Mouse (Mus musculus): ENCODE results near the gene Gm49369. TPM values are rescaled to one million over a fixed set of nuclear protein-coding genes. Genes with fewer than 3 reads are reported as not detected.

Gm49369 gene
- polyA plus RNA-seq, 1 experiment from 2014 or later, result 0.46 TPM

GRCm38 (mm10) chr7:142391108-142391507 is 8.6 kb upstream of the Gm49369 start:
- Histone ChIP-seq H3K9ac (ENCODE audit: low read depth, low read length) (no peak overlapping the region), H3K27me3 (replicated peaks; ENCODE audit: control insufficient read depth, insufficient read depth, low read length) (no peaks in the 10 kb centered on the region), H3K4me3 (ENCODE audit: low read depth, low read length) (no peak overlapping the region), H3K4me2 (ENCODE audit: low read depth, low read length) (no peak overlapping the region), H3K4me1 (ENCODE audit: control insufficient read depth, insufficient read depth, low read length) (peaks cover 8% of the 10 kb centered on the region), H3K9me3 (ENCODE audit: control insufficient read depth, low read length) (no peaks in the 10 kb centered on the region), H3K27ac (replicated peaks; ENCODE audit: low read depth, low read length) (no peak overlapping the region), H3K36me3 (ENCODE audit: control insufficient read depth, insufficient read depth, low read length) (no peaks in the 10 kb centered on the region)
- ATAC-seq (ENCODE audit: low read depth) (no peak), DNase-seq (ENCODE audit: low spot score) (no peak)
- WGBS, result 81% methylated on average over 3 of the region's 3 CpGs

GRCm38 (mm10) chr7:142389961-142390650 is 7.6 kb upstream of the Gm49369 start:
- DNase-seq (ENCODE audit: low spot score) (no peak), ATAC-seq (ENCODE audit: low read depth) (no peak)
- WGBS, result 87% methylated on average over 3 of the region's 3 CpGs
- H3K9me3 ChIP-seq (ENCODE audit: control insufficient read depth, low read length), result no peaks in the 10 kb centered on the region
- H3K36me3 ChIP-seq (ENCODE audit: control insufficient read depth, insufficient read depth, low read length), result peaks cover 3% of the 10 kb centered on the region; the same call in 1 of the 2 replicates
- H3K4me1 ChIP-seq (ENCODE audit: control insufficient read depth, insufficient read depth, low read length), result peaks cover 8% of the 10 kb centered on the region
- H3K27ac ChIP-seq (replicated peaks; ENCODE audit: low read depth, low read length), result no peak overlapping the region
- no peaks in the 10 kb centered on the region for H3K27me3 ChIP-seq (replicated peaks; ENCODE audit: control insufficient read depth, insufficient read depth, low read length)
- H3K9ac ChIP-seq (ENCODE audit: low read depth, low read length), result no peak overlapping the region
- no peak overlapping the region for H3K4me2 ChIP-seq (ENCODE audit: low read depth, low read length)
- H3K4me3 ChIP-seq (ENCODE audit: low read depth, low read length), result no peak overlapping the region

GRCm38 (mm10) chr7:142388740-142389139 is 6.3 kb upstream of the Gm49369 start:
- H3K27ac ChIP-seq (replicated peaks; ENCODE audit: low read depth, low read length), result no peak overlapping the region
- ATAC-seq (ENCODE audit: low read depth) (no peak), DNase-seq (ENCODE audit: low spot score) (no peak)
- no peak overlapping the region for H3K4me2 ChIP-seq (ENCODE audit: low read depth, low read length)
- H3K9me3 ChIP-seq (ENCODE audit: control insufficient read depth, low read length), result no peaks in the 10 kb centered on the region
- peaks cover 13% of the 10 kb centered on the region; the same call in 1 of the 2 replicates for H3K36me3 ChIP-seq (ENCODE audit: control insufficient read depth, insufficient read depth, low read length)
- WGBS, result 97% methylated on average over 2 of the region's 2 CpGs
- no peak overlapping the region for H3K4me3 ChIP-seq (ENCODE audit: low read depth, low read length)
- no peaks in the 10 kb centered on the region for H3K27me3 ChIP-seq (replicated peaks; ENCODE audit: control insufficient read depth, insufficient read depth, low read length)
- no peak overlapping the region for H3K9ac ChIP-seq (ENCODE audit: low read depth, low read length)
- H3K4me1 ChIP-seq (ENCODE audit: control insufficient read depth, insufficient read depth, low read length), result peaks cover 8% of the 10 kb centered on the region

- ATAC-seq (ENCODE audit: low read depth) (no peak; the same call in 1 of the 2 replicates), DNase-seq (ENCODE audit: low spot score) (no peak)
- peaks cover 18% of the 10 kb centered on the region; the same call in 1 of the 2 replicates for H3K36me3 ChIP-seq (ENCODE audit: control insufficient read depth, insufficient read depth, low read length)
- 100% methylated on average over 1 of the region's 1 CpGs for WGBS
- peaks cover 8% of the 10 kb centered on the region for H3K4me1 ChIP-seq (ENCODE audit: control insufficient read depth, insufficient read depth, low read length)
- H3K9ac ChIP-seq (ENCODE audit: low read depth, low read length), result peak overlapping the region; percentile 34; the same call in 1 of the 2 replicates
- peak overlapping the region; percentile 78 for H3K4me3 ChIP-seq (ENCODE audit: low read depth, low read length)
- H3K9me3 ChIP-seq (ENCODE audit: control insufficient read depth, low read length), result no peaks in the 10 kb centered on the region
- H3K27me3 ChIP-seq (replicated peaks; ENCODE audit: control insufficient read depth, insufficient read depth, low read length), result no peaks in the 10 kb centered on the region
- H3K27ac ChIP-seq (replicated peaks; ENCODE audit: low read depth, low read length), result peak overlapping the region; percentile 69
- peak overlapping the region; percentile 94 for H3K4me2 ChIP-seq (ENCODE audit: low read depth, low read length)
Observed at GRCm38 (mm10) chr7:142388198-142388597, 5.7 kb upstream of the Gm49369 start.

GRCm38 (mm10) chr7:142387419-142388148 is 5.1 kb upstream of the Gm49369 start, which contains the start of gene Ctsd:
Ctsd (minus strand) TSS chr7:142388038.
- DNase-seq (ENCODE audit: low spot score), result peak; percentile 98
- under 1% methylated on average over 24 of the region's 55 CpGs for WGBS

GRCm38 (mm10) chr7:142386621-142387201 is 4.2 kb upstream of the Gm49369 start:
- 0 out of 2 replicates have a peak overlapping the region, but pooled peaks have one; percentile 53 for H3K27ac ChIP-seq (replicated peaks; ENCODE audit: low read depth, low read length)
- peaks cover 32% of the 10 kb centered on the region for H3K36me3 ChIP-seq (ENCODE audit: control insufficient read depth, insufficient read depth, low read length)
- H3K4me3 ChIP-seq (ENCODE audit: low read depth, low read length), result peak overlapping the region; percentile 78
- H3K9me3 ChIP-seq (ENCODE audit: control insufficient read depth, low read length), result no peaks in the 10 kb centered on the region
- WGBS, result 63% methylated on average over 6 of the region's 6 CpGs
- peak overlapping the region; percentile 81 for H3K9ac ChIP-seq (ENCODE audit: low read depth, low read length)
- peaks cover 8% of the 10 kb centered on the region for H3K4me1 ChIP-seq (ENCODE audit: control insufficient read depth, insufficient read depth, low read length)
- DNase-seq (ENCODE audit: low spot score), result no peak
- H3K27me3 ChIP-seq (replicated peaks; ENCODE audit: control insufficient read depth, insufficient read depth, low read length), result no peaks in the 10 kb centered on the region
- ATAC-seq (ENCODE audit: low read depth), result no peak
- H3K4me2 ChIP-seq (ENCODE audit: low read depth, low read length), result peak overlapping the region; percentile 94

More at GRCm38 (mm10) chr7:142387419-142388148, 5.1 kb upstream of the Gm49369 start, which contains the start of gene Ctsd:
- peak; percentile 97 for ATAC-seq (ENCODE audit: low read depth)
- peaks cover 24% of the 10 kb centered on the region; the same call in 1 of the 2 replicates for H3K36me3 ChIP-seq (ENCODE audit: control insufficient read depth, insufficient read depth, low read length)
- no peaks in the 10 kb centered on the region for H3K9me3 ChIP-seq (ENCODE audit: control insufficient read depth, low read length)
- H3K4me2 ChIP-seq (ENCODE audit: low read depth, low read length), result peak within 1 kb of the TSS; percentile 94
- H3K27me3 ChIP-seq (replicated peaks; ENCODE audit: control insufficient read depth, insufficient read depth, low read length), result no peaks in the 10 kb centered on the region
- H3K9ac ChIP-seq (ENCODE audit: low read depth, low read length), result peak within 1 kb of the TSS; percentile 81
- peak within 1 kb of the TSS; percentile 69 for H3K27ac ChIP-seq (replicated peaks; ENCODE audit: low read depth, low read length)
- H3K4me1 ChIP-seq (ENCODE audit: control insufficient read depth, insufficient read depth, low read length), result peaks cover 8% of the 10 kb centered on the region
- peak within 1 kb of the TSS; percentile 78 for H3K4me3 ChIP-seq (ENCODE audit: low read depth, low read length)

- 87% methylated on average over 3 of the region's 3 CpGs for WGBS
- no peaks in the 10 kb centered on the region for H3K9me3 ChIP-seq (ENCODE audit: control insufficient read depth, low read length)
- H3K9ac ChIP-seq (ENCODE audit: low read depth, low read length), result no peak overlapping the region; the same call in 1 of the 2 replicates
- ATAC-seq (ENCODE audit: low read depth) (no peak), DNase-seq (ENCODE audit: low spot score) (no peak)
- H3K27ac ChIP-seq (replicated peaks; ENCODE audit: low read depth, low read length), result no peak overlapping the region
- H3K4me1 ChIP-seq (ENCODE audit: control insufficient read depth, insufficient read depth, low read length), result peaks cover 8% of the 10 kb centered on the region
- H3K36me3 ChIP-seq (ENCODE audit: control insufficient read depth, insufficient read depth, low read length), result peaks cover 41% of the 10 kb centered on the region
- peak overlapping the region; percentile 94; the same call in 1 of the 2 replicates for H3K4me2 ChIP-seq (ENCODE audit: low read depth, low read length)
- peak overlapping the region; percentile 78; the same call in 1 of the 2 replicates for H3K4me3 ChIP-seq (ENCODE audit: low read depth, low read length)
- H3K27me3 ChIP-seq (replicated peaks; ENCODE audit: control insufficient read depth, insufficient read depth, low read length), result no peaks in the 10 kb centered on the region
Observed at GRCm38 (mm10) chr7:142385742-142386403, 3.4 kb upstream of the Gm49369 start.

GRCm38 (mm10) chr7:142384306-142384705 is 1.8 kb upstream of the Gm49369 start:
- DNase-seq (ENCODE audit: low spot score), result no peak
- H3K36me3 ChIP-seq (ENCODE audit: control insufficient read depth, insufficient read depth, low read length), result peaks cover 56% of the 10 kb centered on the region
- ATAC-seq (ENCODE audit: low read depth), result no peak
- peaks cover 8% of the 10 kb centered on the region for H3K4me1 ChIP-seq (ENCODE audit: control insufficient read depth, insufficient read depth, low read length)
- no peak overlapping the region for H3K9ac ChIP-seq (ENCODE audit: low read depth, low read length)
- no peak overlapping the region for H3K4me3 ChIP-seq (ENCODE audit: low read depth, low read length)
- WGBS, result 84% methylated on average over 10 of the region's 10 CpGs
- H3K4me2 ChIP-seq (ENCODE audit: low read depth, low read length), result no peak overlapping the region
- H3K27me3 ChIP-seq (replicated peaks; ENCODE audit: control insufficient read depth, insufficient read depth, low read length), result no peaks in the 10 kb centered on the region
- H3K27ac ChIP-seq (replicated peaks; ENCODE audit: low read depth, low read length), result no peak overlapping the region
- H3K9me3 ChIP-seq (ENCODE audit: control insufficient read depth, low read length), result no peaks in the 10 kb centered on the region

Data from embryonic facial prominence, embryonic 14.5 days (tissue).